Mouse (Mus musculus): ENCODE results near the gene Gm13305. TPM values are rescaled to one million over a fixed set of nuclear protein-coding genes. Genes with fewer than 3 reads are reported as not detected.
"Not testable (repeated sequence)": the region's sequence is repeated elsewhere in the genome, so short reads cannot be mapped to it uniquely, and the experiment has no call there.

The Gm13305 gene
- total RNA-seq (2014; rRNA removed), result 1.4 TPM in 1 of 2 replicates, not detected in the other
- 0.98 TPM in 1 of 2 replicates, not detected in the other for polyA plus RNA-seq (2015; fragmentation: Nextera tagmentation; extraction: Ambion mirVana)

- H3K27me3 ChIP-seq (ENCODE audit: insufficient read depth, low read length); H3K9ac ChIP-seq (replicated peaks; ENCODE audit: low read length): not testable (repeated sequence)
- no CpG with 5 or more reads among the region's 7 CpGs for WGBS
These were observed at the start of gene Gm13305 for GRCm38 (mm10) chr4:42168503-42168902. TSS of gene Gm13305 (minus strand) at chr4:42168603.

GRCm38 (mm10) chr4:42184980-42185372 lies 16.6 kb upstream of the Gm13305 start:
- WGBS, result no CpG with 5 or more reads among the region's 25 CpGs
- not testable (repeated sequence) for H3K27me3 ChIP-seq (ENCODE audit: insufficient read depth, low read length); H3K36me3 ChIP-seq (ENCODE audit: insufficient read depth, low read length); H3K4me3 ChIP-seq (ENCODE audit: low read length); H3K4me1 ChIP-seq (ENCODE audit: insufficient read depth, low read length); H3K9ac ChIP-seq (replicated peaks; ENCODE audit: low read length); H3K27ac ChIP-seq; H3K4me2 ChIP-seq (ENCODE audit: low read depth, low read length); H3K9me3 ChIP-seq (ENCODE audit: low read length); DNase-seq (ENCODE audit: low spot score)
- peak; percentile 64; the same call in 1 of the 2 replicates for ATAC-seq

More at GRCm38 (mm10) chr4:42168503-42168902, at the start of gene Gm13305:
- not testable (repeated sequence) for H3K4me3 ChIP-seq (ENCODE audit: low read length); H3K4me2 ChIP-seq (ENCODE audit: low read depth, low read length); ATAC-seq; DNase-seq (ENCODE audit: low spot score); H3K4me1 ChIP-seq (ENCODE audit: insufficient read depth, low read length); H3K36me3 ChIP-seq (ENCODE audit: insufficient read depth, low read length); H3K9me3 ChIP-seq (ENCODE audit: low read length); H3K27ac ChIP-seq

DNA sequence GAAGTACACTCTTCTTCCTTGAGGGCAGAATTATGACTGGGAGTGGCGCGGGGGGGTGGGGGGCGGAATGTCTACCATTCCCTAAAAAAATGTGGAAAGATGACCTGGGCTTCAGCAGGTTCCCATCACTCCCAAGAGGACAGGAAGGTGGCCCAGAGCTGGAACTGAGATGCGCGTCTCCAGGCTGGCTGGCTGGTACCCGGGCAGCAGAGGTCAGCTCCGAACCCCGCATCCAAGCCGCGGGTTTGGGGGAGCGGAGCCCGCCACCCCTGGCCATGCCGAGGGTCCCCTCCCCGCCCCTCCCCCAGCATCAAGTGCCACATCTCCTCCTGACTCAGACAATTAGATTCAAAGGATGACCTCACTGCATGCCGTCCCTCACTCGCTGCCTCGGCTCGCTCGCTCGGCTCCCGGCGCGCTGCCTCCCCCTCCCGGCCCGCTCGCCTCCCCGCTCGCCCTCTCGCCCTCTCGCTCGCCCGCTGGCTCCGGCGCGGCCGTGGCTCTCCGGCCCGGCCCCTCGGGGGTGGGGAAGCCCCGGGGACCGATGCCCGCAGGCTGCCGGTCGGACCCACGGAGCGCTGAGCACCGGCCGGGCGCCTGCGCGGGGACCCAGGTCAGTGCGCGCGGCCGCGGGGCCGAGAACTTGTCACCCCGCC lies 16.0 kb upstream of the Gm13305 start:
- not testable (repeated sequence) for H3K9ac ChIP-seq (replicated peaks; ENCODE audit: low read length); H3K27me3 ChIP-seq (ENCODE audit: insufficient read depth, low read length); H3K36me3 ChIP-seq (ENCODE audit: insufficient read depth, low read length); H3K4me2 ChIP-seq (ENCODE audit: low read depth, low read length); H3K27ac ChIP-seq; DNase-seq (ENCODE audit: low spot score); H3K4me1 ChIP-seq (ENCODE audit: insufficient read depth, low read length); H3K4me3 ChIP-seq (ENCODE audit: low read length); H3K9me3 ChIP-seq (ENCODE audit: low read length)
- ATAC-seq, result peak; percentile 40
- no CpG with 5 or more reads among the region's 58 CpGs for WGBS

DNA sequence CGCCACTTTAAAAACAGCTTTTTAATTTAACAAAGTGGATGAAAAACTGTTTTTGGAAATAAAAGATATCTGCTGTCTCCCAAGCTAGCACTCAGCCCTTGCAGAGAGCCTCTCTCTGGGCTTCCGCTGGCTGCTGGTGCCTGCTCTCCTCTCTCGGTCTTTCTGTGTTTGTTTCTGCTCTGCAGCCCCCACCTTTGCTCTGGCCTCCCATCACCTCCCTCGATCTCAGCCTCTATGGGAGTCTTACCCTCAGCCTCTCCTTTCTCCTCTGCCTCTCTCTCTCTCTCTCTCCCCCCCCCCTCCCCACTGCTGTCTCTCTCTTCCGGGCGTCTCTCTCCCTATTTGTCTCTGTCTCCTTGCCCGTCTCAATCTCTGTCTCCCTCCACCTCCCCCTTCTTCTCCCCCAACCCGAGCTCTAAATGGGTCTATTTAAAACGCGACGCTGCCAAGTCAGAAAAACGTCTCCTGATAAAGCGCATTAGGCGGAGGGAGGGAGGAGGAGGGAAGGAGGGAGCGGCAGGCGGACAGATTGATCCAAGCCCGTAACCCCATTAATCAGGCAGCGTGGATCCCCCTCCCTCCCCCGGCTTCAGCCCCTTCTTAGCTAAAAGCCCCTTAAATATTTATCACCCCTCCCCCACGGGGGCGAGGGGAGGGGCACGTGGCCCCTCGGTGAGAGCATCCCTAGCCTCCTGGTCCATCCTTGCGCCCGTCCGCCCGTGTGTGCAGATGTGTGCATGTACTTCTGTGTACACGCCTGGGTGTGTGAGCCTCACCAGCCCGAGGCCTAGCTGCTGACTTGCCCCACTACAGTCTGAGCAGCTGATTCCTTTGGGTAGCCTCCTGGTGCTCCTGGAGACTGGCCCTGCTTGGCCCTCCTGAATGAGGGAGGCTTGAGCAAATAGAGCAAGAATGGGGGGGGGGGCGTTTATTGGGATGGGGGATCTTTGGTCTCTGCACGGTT lies 15.1 kb upstream of the Gm13305 start:
- H3K4me3 ChIP-seq (ENCODE audit: low read length); H3K9ac ChIP-seq (replicated peaks; ENCODE audit: low read length); DNase-seq (ENCODE audit: low spot score); H3K9me3 ChIP-seq (ENCODE audit: low read length); H3K27me3 ChIP-seq (ENCODE audit: insufficient read depth, low read length); H3K27ac ChIP-seq; ATAC-seq; H3K4me2 ChIP-seq (ENCODE audit: low read depth, low read length); H3K4me1 ChIP-seq (ENCODE audit: insufficient read depth, low read length); H3K36me3 ChIP-seq (ENCODE audit: insufficient read depth, low read length): not testable (repeated sequence)
- no CpG with 5 or more reads among the region's 31 CpGs for WGBS

DNA sequence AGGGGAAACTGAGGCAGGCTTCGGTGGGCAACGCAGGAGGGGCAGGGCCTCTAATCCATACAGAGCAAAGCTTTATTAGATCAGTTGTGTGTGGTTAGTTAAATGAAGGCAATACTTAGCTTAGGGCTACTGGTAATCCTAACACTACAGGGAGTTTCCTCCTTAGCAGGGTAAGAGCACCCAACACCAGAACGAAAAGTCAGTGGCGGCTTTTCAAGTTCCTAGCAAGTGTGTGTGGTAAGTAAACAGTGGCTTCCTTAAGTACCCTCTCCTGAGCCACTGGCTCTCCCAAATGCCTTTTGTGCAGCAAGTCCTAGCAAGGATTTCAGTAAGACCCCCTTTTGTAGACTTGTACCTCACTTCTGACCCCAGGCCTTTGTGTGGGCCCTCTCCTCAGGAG lies 9.8 kb upstream of the Gm13305 start:
- not testable (repeated sequence) for H3K27me3 ChIP-seq (ENCODE audit: insufficient read depth, low read length); H3K9ac ChIP-seq (replicated peaks; ENCODE audit: low read length); ATAC-seq; H3K4me3 ChIP-seq (ENCODE audit: low read length); H3K27ac ChIP-seq; DNase-seq (ENCODE audit: low spot score); H3K4me2 ChIP-seq (ENCODE audit: low read depth, low read length); H3K36me3 ChIP-seq (ENCODE audit: insufficient read depth, low read length); H3K4me1 ChIP-seq (ENCODE audit: insufficient read depth, low read length); H3K9me3 ChIP-seq (ENCODE audit: low read length)
- WGBS, result no CpG with 5 or more reads among the region's 4 CpGs

DNA sequence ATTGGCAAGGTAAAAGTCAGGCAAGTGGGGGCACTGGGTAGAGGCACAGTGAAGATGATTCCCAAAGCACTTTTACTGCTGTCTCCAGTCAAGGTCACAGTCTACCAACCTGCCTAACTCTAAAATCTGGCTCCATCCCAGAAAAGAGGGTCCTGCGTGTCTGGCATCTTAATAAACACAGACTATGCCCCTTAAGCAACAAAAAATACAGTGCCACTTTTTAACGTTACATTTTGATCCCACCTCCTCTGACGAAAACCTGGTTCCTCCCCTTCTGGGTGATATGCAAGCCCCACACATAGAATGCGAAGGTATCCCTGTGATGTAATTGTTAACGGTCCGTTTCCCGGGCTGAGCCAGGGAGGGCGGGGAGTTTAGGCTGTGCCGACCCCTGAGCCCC lies 15.3 kb downstream of the Gm13305 start, which contains the start of gene Gm13306:
TSS of gene Gm13306 (plus strand) at position 301 of the 400 bp plus-strand sequence.
- not testable (repeated sequence) for H3K36me3 ChIP-seq (ENCODE audit: insufficient read depth, low read length); H3K4me2 ChIP-seq (ENCODE audit: low read depth, low read length); H3K4me1 ChIP-seq (ENCODE audit: insufficient read depth, low read length); H3K9me3 ChIP-seq (ENCODE audit: low read length); H3K4me3 ChIP-seq (ENCODE audit: low read length); ATAC-seq; H3K9ac ChIP-seq (replicated peaks; ENCODE audit: low read length); H3K27ac ChIP-seq; DNase-seq (ENCODE audit: low spot score); H3K27me3 ChIP-seq (ENCODE audit: insufficient read depth, low read length)
- WGBS, result no CpG with 5 or more reads among the region's 9 CpGs

- H3K4me2 ChIP-seq (ENCODE audit: low read depth, low read length); H3K4me3 ChIP-seq (ENCODE audit: low read length); H3K27me3 ChIP-seq (ENCODE audit: insufficient read depth, low read length); H3K4me1 ChIP-seq (ENCODE audit: insufficient read depth, low read length); H3K9me3 ChIP-seq (ENCODE audit: low read length); H3K27ac ChIP-seq; ATAC-seq; DNase-seq (ENCODE audit: low spot score); H3K36me3 ChIP-seq (ENCODE audit: insufficient read depth, low read length); H3K9ac ChIP-seq (replicated peaks; ENCODE audit: low read length): not testable (repeated sequence)
- WGBS, result no CpG with 5 or more reads among the region's 5 CpGs
These were observed 53.9 kb downstream of the Gm13305 start, which contains the start of gene Gm13304 for GRCm38 (mm10) chr4:42114517-42114916. TSS of gene Gm13304 (plus strand) at chr4:42114817.

Other genes starting within 250 kb of the Gm13305 start
- gene Gm20878, start 227.0 kb downstream of the Gm13305 start, total RNA-seq (2014; rRNA removed), result 3.6 and 23.1 TPM in 2 replicates
- gene Gm20878, start 227.0 kb downstream of the Gm13305 start, polyA plus RNA-seq (2015; fragmentation: Nextera tagmentation; extraction: Ambion mirVana), result 9.6 and 10.7 TPM in 2 replicates
- gene Fam205a4, start 202.5 kb downstream of the Gm13305 start, total RNA-seq (2014; rRNA removed), result 0.29 and 3.0 TPM in 2 replicates
- 1.1 and 1.6 TPM in 2 replicates for gene Fam205a4, start 202.5 kb downstream of the Gm13305 start, polyA plus RNA-seq (2015; fragmentation: Nextera tagmentation; extraction: Ambion mirVana)
- 1.6 and 2.1 TPM in 2 replicates for gene Gm21093, start 133.9 kb downstream of the Gm13305 start, total RNA-seq (2014; rRNA removed)
- 0.19 and 0.42 TPM in 2 replicates for gene Gm21093, start 133.9 kb downstream of the Gm13305 start, polyA plus RNA-seq (2015; fragmentation: Nextera tagmentation; extraction: Ambion mirVana)
- not detected in 2 replicates for gene Gm3893, start 77.4 kb downstream of the Gm13305 start, total RNA-seq (2014; rRNA removed)
- not detected in 2 replicates for gene Gm3893, start 77.4 kb downstream of the Gm13305 start, polyA plus RNA-seq (2015; fragmentation: Nextera tagmentation; extraction: Ambion mirVana)
- gene Gm13304, start 53.8 kb downstream of the Gm13305 start, total RNA-seq (2014; rRNA removed), result not detected in 2 replicates
- gene Gm13304, start 53.8 kb downstream of the Gm13305 start, polyA plus RNA-seq (2015; fragmentation: Nextera tagmentation; extraction: Ambion mirVana), result not detected in 2 replicates
- gene Gm13306, start 15.2 kb downstream of the Gm13305 start, total RNA-seq (2014; rRNA removed), result 1.4 TPM in 1 of 2 replicates, not detected in the other
- 5.3 and 8.4 TPM in 2 replicates for gene Gm13306, start 15.2 kb downstream of the Gm13305 start, polyA plus RNA-seq (2015; fragmentation: Nextera tagmentation; extraction: Ambion mirVana)
- gene Gm10600, start 72.0 kb upstream of the Gm13305 start, total RNA-seq (2014; rRNA removed), result not detected in 2 replicates
- not detected in 2 replicates for gene Gm10600, start 72.0 kb upstream of the Gm13305 start, polyA plus RNA-seq (2015; fragmentation: Nextera tagmentation; extraction: Ambion mirVana)
- gene Ccl21b, start 87.2 kb upstream of the Gm13305 start, total RNA-seq (2014; rRNA removed), result not detected in 2 replicates
- not detected in 2 replicates for gene Ccl21b, start 87.2 kb upstream of the Gm13305 start, polyA plus RNA-seq (2015; fragmentation: Nextera tagmentation; extraction: Ambion mirVana)
- gene Gm21953, start 125.7 kb upstream of the Gm13305 start, total RNA-seq (2014; rRNA removed), result not detected in 2 replicates
- gene Gm21953, start 125.7 kb upstream of the Gm13305 start, polyA plus RNA-seq (2015; fragmentation: Nextera tagmentation; extraction: Ambion mirVana), result not detected in 2 replicates
- 1.8 TPM in 1 of 2 replicates, not detected in the other for gene Fam205a3, start 149.7 kb upstream of the Gm13305 start, total RNA-seq (2014; rRNA removed)
- not detected in 2 replicates for gene Fam205a3, start 149.7 kb upstream of the Gm13305 start, polyA plus RNA-seq (2015; fragmentation: Nextera tagmentation; extraction: Ambion mirVana)

Measured in hindbrain, postnatal 0 days (tissue).